Mouse (Mus musculus) bone marrow, adult 2 months (tissue): ENCODE data around the gene Tmem270. TPM values are rescaled to one million over a fixed set of nuclear protein-coding genes. Genes with fewer than 3 reads are reported as not detected.

ENCODE experiments used
- H3K27ac ChIP-seq: fragments of 200-500 bp; 2 replicates; pipeline ENCODE4 v1.5.1; 2012; ENCODE audit warnings: low read depth, mild to moderate bottlenecking, control low read depth, inconsistent platforms, low read length; ENCODE audit not compliant: control insufficient read depth, poor library complexity, insufficient read depth
- H3K4me1 ChIP-seq: fragments of 200-500 bp; 2 replicates; pipeline ENCODE4 v1.6.1; 2011; ENCODE audit warnings: low read length; ENCODE audit not compliant: control insufficient read depth, insufficient read depth
- H3K4me3 ChIP-seq: fragments of 200-500 bp; replicated peaks from 2 replicates; pipeline ENCODE3; 2011; ENCODE audit warnings: mild to moderate bottlenecking, low read depth, low read length, control low read depth; ENCODE audit not compliant: control insufficient read depth
- CTCF ChIP-seq: fragments of 200-500 bp; IDR thresholded peaks from 2 replicates; pipeline ENCODE4 v1.5.1; 2011; ENCODE audit warnings: low read length, control low read depth; ENCODE audit not compliant: control insufficient read depth, insufficient read depth
- POLR2A ChIP-seq: fragments of 200-500 bp; IDR thresholded peaks from 2 replicates; pipeline ENCODE4 v1.6.1; 2011; ENCODE audit warnings: low read depth, mild to moderate bottlenecking, control low read depth, low read length, borderline replicate concordance; ENCODE audit not compliant: control insufficient read depth
- WGBS: fragments of 180-500 bp; shearing (Covaris S2); methylation state at CpG from one replicate; pipeline ENCODE4 v1.1.7; 2018; 5-methylcytosine and 5-hydroxymethylcytosine counted together
- polyA plus RNA-seq: library from polyadenylated mRNA; stranded (reverse); fragments of >200 nt; gene quantifications from 2 replicates; pipeline ENCODE4 v1.2.4, GENCODE M21; 2011; ENCODE audit warnings: low replicate concordance; ENCODE audit not compliant: missing spikeins, insufficient read depth, insufficient read length

The Tmem270 gene
- polyA plus RNA-seq, 1 experiment = not detected

GRCm38 (mm10) chr5:134887447-134888335, 18.8 kb downstream of the Tmem270 start:
- 41% methylated on average over 18 of the region's 18 CpGs for WGBS
- Histone ChIP-seq H3K4me3 (no peak overlapping the region), H3K27ac (no peak overlapping the region), H3K4me1 (no peaks in the 10 kb centered on the region)
- TF ChIP-seq POLR2A (no peak), CTCF (no peak)

GRCm38 (mm10) chr5:134883077-134883476, 23.5 kb downstream of the Tmem270 start:
- WGBS = 60% methylated on average over 3 of the region's 3 CpGs

GRCm38 (mm10) chr5:134876801-134877200, 29.7 kb downstream of the Tmem270 start:
- no peak overlapping the region for H3K27ac ChIP-seq
- WGBS = 73% methylated on average over 10 of the region's 10 CpGs
- TF ChIP-seq CTCF (no peak), POLR2A (no peak)
- H3K4me3 ChIP-seq = no peak overlapping the region
- no peaks in the 10 kb centered on the region for H3K4me1 ChIP-seq

More at GRCm38 (mm10) chr5:134883077-134883476, 23.5 kb downstream of the Tmem270 start:
- Histone ChIP-seq H3K4me1 (no peaks in the 10 kb centered on the region), H3K27ac (no peak overlapping the region), H3K4me3 (no peak overlapping the region)
- no peak for TF ChIP-seq CTCF

GRCm38 (mm10) chr5:134875245-134875644, 31.3 kb downstream of the Tmem270 start:
- WGBS = 82% methylated on average over 5 of the region's 5 CpGs
- TF ChIP-seq CTCF (no peak), POLR2A (no peak)
- H3K27ac ChIP-seq = no peak overlapping the region
- H3K4me3 ChIP-seq = no peak overlapping the region
- H3K4me1 ChIP-seq = no peaks in the 10 kb centered on the region

- no peaks in the 10 kb centered on the region for H3K4me1 ChIP-seq
- WGBS = 74% methylated on average over 21 of the region's 21 CpGs
- no peak overlapping the region for H3K4me3 ChIP-seq
- TF ChIP-seq POLR2A (no peak), CTCF (no peak)
- H3K27ac ChIP-seq = no peak overlapping the region
Observed at GRCm38 (mm10) chr5:134873956-134874879, 32.3 kb downstream of the Tmem270 start.

GRCm38 (mm10) chr5:134873034-134873433, 33.5 kb downstream of the Tmem270 start:
- no peak for TF ChIP-seq CTCF
- no peak for TF ChIP-seq POLR2A
- Histone ChIP-seq H3K4me1 (no peaks in the 10 kb centered on the region), H3K27ac (no peak overlapping the region), H3K4me3 (no peak overlapping the region)
- WGBS = 85% methylated on average over 8 of the region's 8 CpGs

- Histone ChIP-seq H3K27ac (no peak overlapping the region), H3K4me3 (no peak overlapping the region), H3K4me1 (no peaks in the 10 kb centered on the region)
- TF ChIP-seq POLR2A = no peak
- no peak for TF ChIP-seq CTCF
- 71% methylated on average over 5 of the region's 5 CpGs for WGBS
Observed at GRCm38 (mm10) chr5:134872597-134872996, 33.9 kb downstream of the Tmem270 start.

- 32% methylated on average over 5 of the region's 5 CpGs for whole genome bisulfite sequencing
- no peak for TF ChIP-seq CTCF
- TF ChIP-seq POLR2A = no peak
- H3K4me3 ChIP-seq = no peak overlapping the region
- no peak overlapping the region for H3K27ac ChIP-seq
- no peaks in the 10 kb centered on the region for H3K4me1 ChIP-seq
Observed at GRCm38 (mm10) chr5:134868506-134868905, 38.0 kb downstream of the Tmem270 start.
